Comparison of ENCODE assay signal across 27 mouse cellular contexts in genomic region chrX:155218277-155218676, GRCm38 (mm10). TPM values are rescaled to one million over a fixed set of nuclear protein-coding genes. Genes with fewer than 3 reads are reported as not detected.
DNase-seq lines count a peak whose midpoint lies in the region; ATAC-seq lines count a peak whose summit lies in the region.
"Had no signal": no experiment of that assay in that cellular context is flagged by ENCODE, and none has a peak within 500 bp of the region (broad histone marks: within the 10 kb centered on the region; RNA-seq: fewer than 3 reads in every experiment).

No protein-coding gene starts in this region.

- no peak for ATAC-seq in CD4-positive, CD25-positive, alpha-beta regulatory T cell, adult 4 months
- ATAC-seq in megakaryocyte, adult 5-6 weeks (ENCODE audit: poor library complexity, severe bottlenecking): peak; percentile 19; the same call in 1 of the 2 replicates
- ATAC-seq in kidney, embryonic 16.5 days (ENCODE audit: low FRiP score, low TSS enrichment): no peak
- no peak for ATAC-seq in megakaryocyte-erythroid progenitor cell, adult 5-6 weeks (replicated peaks; ENCODE audit: low FRiP score, low TSS enrichment, poor library complexity, severe bottlenecking)
- ATAC-seq: forebrain, embryonic 16.5 days; hindbrain, postnatal 0 days; intestine, embryonic 16.5 days had no signal

- H3K4me2 ChIP-seq in kidney, embryonic 16.5 days (replicated peaks; ENCODE audit: low read depth, low read length): no peak overlapping the region
- H3K4me2 ChIP-seq: heart, embryonic 12.5 days; limb, embryonic 13.5 days; liver, embryonic 11.5 days; midbrain, embryonic 12.5 days; neural tube, embryonic 13.5 days had no signal

- no peak overlapping the region for H3K9ac ChIP-seq in kidney, embryonic 16.5 days (replicated peaks; ENCODE audit: low read length)
- H3K9ac ChIP-seq: heart, embryonic 12.5 days; limb, embryonic 13.5 days; midbrain, embryonic 12.5 days; neural tube, embryonic 13.5 days had no signal

- H3K27me3 ChIP-seq in kidney, embryonic 16.5 days (ENCODE audit: insufficient read depth, low read length): no peaks in the 10 kb centered on the region
- H3K27me3 ChIP-seq: heart, embryonic 12.5 days; limb, embryonic 13.5 days; midbrain, embryonic 12.5 days; neural tube, embryonic 13.5 days had no signal

- H3K4me3 ChIP-seq in kidney, embryonic 16.5 days (ENCODE audit: low read length): no peak overlapping the region
- H3K4me3 ChIP-seq: erythroblast, embryonic 14.5 days; gastrocnemius, adult 2 months; heart, adult 2 months; heart, embryonic 12.5 days; limb, embryonic 13.5 days; midbrain, embryonic 12.5 days; neural tube, embryonic 13.5 days had no signal

- no peak overlapping the region for H3K27ac ChIP-seq in kidney, embryonic 16.5 days (ENCODE audit: low read length)
- H3K27ac ChIP-seq: gastrocnemius, adult 2 months; heart, adult 2 months; hindbrain, postnatal 0 days; limb, embryonic 13.5 days; midbrain, embryonic 12.5 days; neural tube, embryonic 13.5 days had no signal

- no peaks in the 10 kb centered on the region for H3K9me3 ChIP-seq in kidney, embryonic 16.5 days (ENCODE audit: low read length)
- H3K9me3 ChIP-seq: heart, embryonic 12.5 days; limb, embryonic 13.5 days; midbrain, embryonic 12.5 days; neural tube, embryonic 13.5 days had no signal

- WGBS in kidney, embryonic 16.5 days: 75% methylated on average over 2 of the region's 2 CpGs

- H3K4me1 ChIP-seq in kidney, embryonic 16.5 days (ENCODE audit: insufficient read depth, low read length): no peaks in the 10 kb centered on the region
- H3K4me1 ChIP-seq: heart, embryonic 12.5 days; limb, embryonic 13.5 days; midbrain, embryonic 12.5 days; neural tube, embryonic 13.5 days had no signal

- peak; percentile 25 for DNase-seq in CD4-positive, CD25-positive, alpha-beta regulatory T cell, adult 2 months (ENCODE audit: low read depth, low spot score)
- DNase-seq in 416B (ENCODE audit: low read depth) (peak; percentile 68), adipocyte (ENCODE audit: low spot score) (peak; percentile 22)
- no peak for DNase-seq in thymus, adult 18-20 months
- DNase-seq: adrenal gland, adult 8-10 months; cerebellum, adult 11-12 months; cerebellum, postnatal 10 days; gastrocnemius, adult 2 months; gastrocnemius, postnatal 36 days; heart, adult 2 months; kidney, adult 8-10 months; kidney, postnatal 10 days; right cerebral cortex, postnatal 4 days; thymus, postnatal 14 days had no signal

- no peaks in the 10 kb centered on the region for H3K36me3 ChIP-seq in kidney, embryonic 16.5 days (ENCODE audit: insufficient read depth, low read length)
- H3K36me3 ChIP-seq: heart, embryonic 12.5 days; limb, embryonic 13.5 days; midbrain, embryonic 12.5 days; neural tube, embryonic 13.5 days had no signal

RNA-seq across cellular contexts. Expression of gene Sat1, which starts 2.0 kb away (rescaled TPM):
- polyA plus RNA-seq in CD4-positive, CD25-positive, alpha-beta regulatory T cell, adult 4 months (2017; shearing (Covaris generic)): 100 to 1,000 TPM; 653 to 698 TPM
- total RNA-seq in megakaryocyte, adult 5-6 weeks (2015): 801 and 834 TPM in 2 replicates
- 703 and 873 TPM in 2 replicates for total RNA-seq in megakaryocyte, adult 5-6 weeks (2017)
- 207 and 217 TPM in 2 replicates for polyA plus RNA-seq in kidney, embryonic 16.5 days (2015; fragmentation: Nextera tagmentation; extraction: Ambion mirVana)
- 31.4 and 37.1 TPM in 2 replicates for total RNA-seq in megakaryocyte-erythroid progenitor cell, adult 5-6 weeks (2014; fragmentation: Nextera tagmentation)
- total RNA-seq in megakaryocyte-erythroid progenitor cell, adult 5-6 weeks (2017): 76.2 and 82.5 TPM in 2 replicates

RNA-seq across cellular contexts. Expression of gene Acot9, which starts 44.0 kb away (rescaled TPM):
- 10 to 100 TPM; 91.6 to 97.4 TPM for polyA plus RNA-seq in CD4-positive, CD25-positive, alpha-beta regulatory T cell, adult 4 months (2017; shearing (Covaris generic))
- total RNA-seq in megakaryocyte, adult 5-6 weeks (2015): 105 and 124 TPM in 2 replicates
- total RNA-seq in megakaryocyte, adult 5-6 weeks (2017): 109 and 111 TPM in 2 replicates
- 38.4 and 43.5 TPM in 2 replicates for polyA plus RNA-seq in kidney, embryonic 16.5 days (2015; fragmentation: Nextera tagmentation; extraction: Ambion mirVana)
- 18.1 and 34.5 TPM in 2 replicates for total RNA-seq in megakaryocyte-erythroid progenitor cell, adult 5-6 weeks (2014; fragmentation: Nextera tagmentation)
- 25.1 and 27.0 TPM in 2 replicates for total RNA-seq in megakaryocyte-erythroid progenitor cell, adult 5-6 weeks (2017)

Comparison
In these comparisons a context has a peak if more than half of its experiments do, and no peak if none do; other contexts are left out.
1. DNase-seq: peak in CD4-positive, CD25-positive, alpha-beta regulatory T cell, adult 2 months (single experiment), 416B (single experiment) and adipocyte (single experiment); none in thymus, adult 18-20 months (0 of 2).
2. RNA of gene Sat1, which starts 2.0 kb away (total RNA-seq): 703 to 873 TPM in megakaryocyte, adult 5-6 weeks; 31.4 to 82.5 TPM in megakaryocyte-erythroid progenitor cell, adult 5-6 weeks; every median in the first group is over 4 times any median in the second.